Mouse (Mus musculus) lung, adult 2 months (tissue): ENCODE results near the gene Engase. TPM values are rescaled to one million over a fixed set of nuclear protein-coding genes. Genes with fewer than 3 reads are reported as not detected.

Experiments used
- DNase-seq: peaks from one replicate; pipeline ENCODE4 v3.0.0; 2022
- H3K4me1 ChIP-seq: fragments of 200-500 bp; 2 replicates; pipeline ENCODE4 v1.6.1; 2011; ENCODE audit warnings: low read length; ENCODE audit not compliant: control insufficient read depth, insufficient read depth
- H3K4me3 ChIP-seq: fragments of 200-500 bp; replicated peaks from 2 replicates; pipeline ENCODE3; 2011; ENCODE audit warnings: low read depth, mild to moderate bottlenecking, control low read depth, low read length; ENCODE audit errors: extremely low read depth
- CTCF ChIP-seq: fragments of 200-500 bp; IDR thresholded peaks from 2 replicates; pipeline ENCODE4 v1.5.1; 2011; ENCODE audit warnings: mild to moderate bottlenecking, low read length, control low read depth; ENCODE audit not compliant: insufficient read depth
- POLR2A ChIP-seq: fragments of 200-500 bp; IDR thresholded peaks from 2 replicates; pipeline ENCODE4 v1.6.1; 2011; ENCODE audit warnings: low read depth, mild to moderate bottlenecking, control low read depth, low read length, borderline replicate concordance; ENCODE audit errors: extremely low read depth
- WGBS: fragments of 180-500 bp; shearing (Covaris S2); methylation state at CpG from one replicate; pipeline ENCODE4 v1.1.7; 2018; 5-methylcytosine and 5-hydroxymethylcytosine counted together
- polyA plus RNA-seq: library from polyadenylated mRNA; depleted of rRNA; stranded (reverse); fragments of >200 nt; gene quantifications from 2 replicates; pipeline ENCODE4 v1.2.3, GENCODE M21; 2012; rRNA removed

The Engase gene
- 12.9 and 17.0 TPM in 2 replicates for polyA plus RNA-seq

DNA sequence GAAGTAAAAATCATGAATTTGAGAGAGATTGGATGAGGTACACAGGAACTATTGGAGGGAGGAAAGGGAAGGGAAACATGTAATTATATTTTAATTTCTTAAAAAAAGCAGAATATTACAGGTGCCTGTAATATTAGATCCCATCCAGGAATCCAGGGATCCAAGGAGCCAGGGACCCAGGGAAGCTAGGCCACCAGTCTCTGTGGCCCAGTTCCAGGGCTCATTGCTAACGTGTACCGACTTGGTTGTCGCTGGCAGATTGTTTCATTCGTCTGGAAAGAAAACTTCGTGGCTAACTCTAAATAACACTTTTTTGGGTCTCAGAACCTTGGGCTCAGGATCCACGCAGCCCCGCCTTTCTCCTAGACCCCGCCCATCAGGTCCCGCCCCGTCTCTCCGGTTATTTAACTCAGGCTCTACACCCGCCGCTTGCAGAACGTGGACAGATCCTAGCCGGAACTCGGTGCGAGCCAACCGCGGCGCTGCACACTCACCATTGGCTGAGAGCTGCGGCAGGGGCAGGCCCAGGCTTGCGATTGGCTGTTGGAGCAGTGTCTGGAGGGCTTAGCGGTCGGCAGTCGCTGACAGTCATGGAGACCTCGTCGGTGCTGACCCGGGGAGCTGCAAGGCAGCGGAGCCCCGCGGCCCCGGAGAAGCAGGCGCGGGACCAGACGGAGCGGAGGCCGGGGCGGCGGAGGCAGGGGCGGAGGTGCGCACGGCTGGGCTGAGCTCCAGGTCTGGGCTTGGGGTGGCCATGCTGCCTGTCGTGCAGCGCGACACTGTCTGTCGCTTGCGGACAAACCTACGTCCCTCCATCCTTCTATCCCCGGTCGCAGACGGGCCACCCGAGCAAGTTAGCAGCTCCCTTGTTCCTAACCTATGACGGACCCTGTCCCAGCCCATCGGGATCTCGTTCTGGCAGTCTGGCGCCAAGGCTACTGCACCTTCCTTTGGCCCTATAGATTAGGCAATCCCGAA, at the start of gene Engase:
Engase (plus strand) TSS at position 434 of the 978 bp plus-strand sequence.
- TF ChIP-seq POLR2A (peak; percentile 82), CTCF (no peak)
- peak within 1 kb of the TSS; percentile 65 for H3K4me3 ChIP-seq
- peak; percentile 92 for DNase-seq
- 0 out of 2 replicates have a peak, but pooled peaks cover 3% of the 10 kb centered on the region for H3K4me1 ChIP-seq
- WGBS: under 1% methylated on average over 57 of the region's 57 CpGs

DNA sequence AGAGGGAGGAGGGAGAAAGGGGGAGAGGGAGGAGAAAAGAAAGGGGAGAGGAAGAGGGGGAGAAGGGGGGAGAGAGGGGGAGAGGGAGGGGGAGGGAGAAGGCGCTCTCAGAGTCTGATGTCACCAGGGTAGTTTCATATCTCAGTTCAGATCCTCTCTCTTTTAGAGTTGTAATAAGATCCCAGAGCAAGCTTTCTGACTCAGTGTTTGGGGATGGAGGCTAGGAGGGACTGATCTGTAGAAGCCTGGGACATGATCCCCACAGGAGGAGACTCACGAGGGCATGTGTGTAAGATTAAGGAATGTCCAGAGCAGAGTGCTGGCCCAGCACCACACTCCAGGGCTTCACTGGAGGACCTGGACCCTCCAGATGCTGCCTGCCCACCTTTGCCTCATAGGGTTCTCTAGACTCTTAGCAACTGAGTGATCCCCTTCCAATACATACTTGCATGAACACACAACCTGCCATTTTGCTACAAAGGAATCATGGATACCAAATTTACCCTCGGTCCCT, 49.3 kb upstream of the Engase start:
- H3K4me1 ChIP-seq: peaks cover 13% of the 10 kb centered on the region
- no peak overlapping the region for H3K4me3 ChIP-seq
- DNase-seq: no peak
- TF ChIP-seq POLR2A: no peak
- no peak for TF ChIP-seq CTCF
- 59% methylated on average over 3 of the region's 3 CpGs for WGBS

DNA sequence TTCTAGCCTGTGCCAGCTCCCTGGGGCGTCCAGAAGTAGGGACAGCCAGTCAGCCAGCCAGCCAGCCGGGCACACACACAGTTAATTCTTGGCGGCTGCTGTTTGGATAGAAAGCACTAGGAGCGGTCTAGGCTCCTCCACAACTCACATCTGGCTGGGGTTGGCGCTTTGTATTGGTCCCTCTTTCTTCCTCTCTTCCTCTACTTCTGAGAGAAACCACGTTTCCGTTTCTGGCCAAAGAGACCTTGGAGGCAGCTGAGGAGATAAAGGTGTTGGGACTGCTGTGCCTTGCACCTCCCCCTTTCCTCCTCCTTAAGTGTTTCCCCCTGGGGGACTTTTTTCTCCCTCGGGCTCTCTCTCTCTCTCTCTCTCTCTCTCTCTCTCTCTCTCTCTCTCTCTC, 48.6 kb upstream of the Engase start, which contains the start of gene C1qtnf1:
C1qtnf1 (plus strand) TSS at position 218 of the 400 bp plus-strand sequence.
- under 1% methylated on average over 8 of the region's 8 CpGs for WGBS
- TF ChIP-seq CTCF: no peak
- no peak for TF ChIP-seq POLR2A
- DNase-seq: no peak
- H3K4me3 ChIP-seq: peak within 1 kb of the TSS; percentile 22
- H3K4me1 ChIP-seq: peaks cover 13% of the 10 kb centered on the region

DNA sequence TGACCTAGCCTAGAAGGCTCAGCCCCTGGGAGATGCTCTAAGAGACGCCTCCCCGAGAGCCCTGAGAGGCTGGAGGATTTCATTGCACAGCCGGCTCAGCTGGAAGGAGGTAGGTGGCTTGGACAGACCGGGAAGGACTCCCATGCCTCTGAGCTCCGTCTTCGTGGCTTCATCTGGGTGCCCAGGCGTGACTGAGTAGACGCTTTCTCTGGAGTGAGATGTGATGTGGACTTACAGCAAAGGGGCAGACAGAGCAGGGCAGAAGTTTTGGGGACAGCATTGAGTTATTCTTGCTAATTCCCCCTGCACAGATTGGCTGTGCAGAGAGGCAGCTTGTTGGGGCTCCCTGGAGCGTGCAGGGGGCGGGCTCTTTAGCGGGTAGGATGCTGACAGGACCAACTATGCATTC, 48.2 kb upstream of the Engase start:
- WGBS: 11% methylated on average over 11 of the region's 11 CpGs
- peaks cover 11% of the 10 kb centered on the region for H3K4me1 ChIP-seq
- TF ChIP-seq CTCF (no peak), POLR2A (no peak)
- no peak for DNase-seq
- H3K4me3 ChIP-seq: peak overlapping the region; percentile 22

DNA sequence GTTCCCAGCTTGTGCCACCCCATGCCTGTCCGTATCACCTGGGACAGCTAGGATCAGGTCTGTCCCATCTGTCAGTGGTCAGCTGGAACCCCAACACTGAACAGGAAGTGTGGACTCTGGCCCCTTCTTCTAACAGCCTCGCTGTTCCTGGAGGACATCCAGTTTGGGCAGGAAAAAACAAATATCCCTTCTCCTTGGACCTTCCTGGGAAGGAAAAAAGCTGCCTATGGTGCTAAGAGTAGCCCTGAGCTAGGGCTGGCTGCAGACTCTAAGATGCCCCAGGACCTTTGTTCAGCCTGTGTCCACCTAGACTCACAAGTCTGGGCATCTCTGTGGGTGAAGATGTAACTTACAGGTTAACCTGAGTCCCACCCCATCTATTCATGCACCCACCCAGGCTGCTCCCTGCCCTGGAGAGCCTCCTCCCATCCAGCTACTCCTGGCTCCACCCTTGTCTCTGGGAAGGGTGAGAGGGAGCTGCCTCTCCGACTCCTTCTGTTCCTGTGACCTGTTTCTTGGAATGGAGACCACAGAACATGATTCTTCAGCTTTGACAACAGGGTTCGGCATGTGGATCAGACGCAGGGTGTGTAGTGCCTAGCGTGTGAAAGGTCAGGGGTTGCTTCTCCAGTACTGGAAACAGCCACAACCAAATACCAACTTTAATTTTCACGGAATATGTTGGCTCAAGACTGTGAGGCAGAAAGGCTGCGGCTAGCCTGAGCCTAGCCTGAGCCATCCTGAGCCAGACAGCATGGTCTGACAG, 47.5 kb upstream of the Engase start:
- H3K4me1 ChIP-seq: peaks cover 5% of the 10 kb centered on the region

DNA sequence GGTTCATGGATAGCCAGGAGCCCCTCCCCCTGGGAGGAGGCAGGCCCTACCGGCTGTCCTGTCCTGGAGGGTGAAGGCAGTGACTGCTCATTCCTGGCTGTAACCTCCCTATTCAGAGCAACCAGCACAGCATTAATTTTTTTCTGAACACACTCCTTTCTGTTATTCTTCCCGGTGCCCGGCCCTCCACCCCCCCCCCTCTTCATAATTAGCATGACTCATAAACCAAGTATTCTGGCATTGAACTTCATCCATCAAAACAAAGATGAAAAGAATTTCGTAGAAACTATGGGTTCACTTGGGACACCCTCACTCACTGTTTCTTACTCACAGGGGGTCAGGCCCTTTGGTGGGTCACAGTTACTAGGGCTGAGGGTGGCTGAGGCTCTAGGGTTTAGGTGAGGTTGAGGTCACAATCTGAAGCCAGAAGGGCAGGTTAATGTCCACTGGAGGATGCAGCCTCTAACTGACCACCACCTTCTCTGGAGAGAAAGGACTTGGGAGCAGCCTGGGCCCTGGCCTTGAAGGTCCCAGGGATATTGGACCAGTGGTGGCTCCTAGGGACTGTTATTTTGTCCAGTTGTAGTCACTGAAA, 46.2 kb upstream of the Engase start:
- H3K4me3 ChIP-seq: no peak overlapping the region
- 24% methylated on average over 4 of the region's 4 CpGs for WGBS
- DNase-seq: no peak
- H3K4me1 ChIP-seq: peaks cover 3% of the 10 kb centered on the region; the same call in 1 of the 2 replicates
- no peak for TF ChIP-seq CTCF
- TF ChIP-seq POLR2A: no peak

More for the DNA sequence above, 47.5 kb upstream of the Engase start:
- no peak for DNase-seq
- TF ChIP-seq POLR2A: no peak
- TF ChIP-seq CTCF: no peak
- peak overlapping the region; percentile 22 for H3K4me3 ChIP-seq
- WGBS: 41% methylated on average over 8 of the region's 8 CpGs

DNA sequence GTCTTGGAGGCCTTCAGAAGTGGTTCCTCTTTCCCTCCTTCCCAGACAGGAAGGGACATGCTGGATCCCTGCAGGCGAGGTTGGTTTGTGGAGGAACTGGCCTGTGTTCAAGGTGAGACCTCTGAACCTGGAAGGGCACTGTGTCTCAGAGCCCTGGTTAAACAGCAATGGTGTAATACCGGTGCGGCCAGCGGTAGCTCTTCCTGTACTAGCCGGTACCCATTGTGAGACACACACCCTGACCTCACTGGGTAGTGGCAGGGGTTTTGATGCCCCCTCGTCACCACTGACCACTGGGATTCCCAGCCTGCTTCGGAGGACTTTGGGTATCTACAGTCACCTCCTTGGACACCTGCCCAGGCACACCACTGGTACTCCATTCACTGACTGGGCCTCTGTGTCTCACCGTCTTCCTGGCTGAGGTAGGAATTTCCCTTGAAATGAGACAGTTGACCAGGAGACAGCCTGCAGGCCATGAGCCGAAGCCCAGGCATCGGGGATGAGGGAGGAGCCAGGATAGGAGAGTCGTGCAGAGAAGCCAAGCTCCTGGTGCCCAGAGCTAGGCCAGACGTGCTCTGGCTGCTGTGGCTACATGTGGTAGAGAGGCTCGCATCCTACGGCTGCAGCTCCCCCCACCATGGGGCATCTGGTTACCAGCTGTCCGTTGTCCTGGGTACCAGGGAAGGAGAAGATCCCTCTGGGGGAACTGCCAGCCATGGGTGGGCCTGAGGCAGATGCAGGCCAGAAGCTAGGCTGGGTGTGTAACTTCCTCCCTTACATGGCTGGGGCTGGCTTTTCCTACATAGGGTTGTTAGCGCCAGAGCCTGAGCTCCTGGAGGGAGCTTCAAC, 45.3 kb upstream of the Engase start:
- WGBS: 77% methylated on average over 16 of the region's 16 CpGs
- H3K4me1 ChIP-seq: peaks cover 3% of the 10 kb centered on the region; the same call in 1 of the 2 replicates
- DNase-seq: no peak
- no peak overlapping the region for H3K4me3 ChIP-seq
- no peak for TF ChIP-seq POLR2A
- TF ChIP-seq CTCF: no peak

DNA sequence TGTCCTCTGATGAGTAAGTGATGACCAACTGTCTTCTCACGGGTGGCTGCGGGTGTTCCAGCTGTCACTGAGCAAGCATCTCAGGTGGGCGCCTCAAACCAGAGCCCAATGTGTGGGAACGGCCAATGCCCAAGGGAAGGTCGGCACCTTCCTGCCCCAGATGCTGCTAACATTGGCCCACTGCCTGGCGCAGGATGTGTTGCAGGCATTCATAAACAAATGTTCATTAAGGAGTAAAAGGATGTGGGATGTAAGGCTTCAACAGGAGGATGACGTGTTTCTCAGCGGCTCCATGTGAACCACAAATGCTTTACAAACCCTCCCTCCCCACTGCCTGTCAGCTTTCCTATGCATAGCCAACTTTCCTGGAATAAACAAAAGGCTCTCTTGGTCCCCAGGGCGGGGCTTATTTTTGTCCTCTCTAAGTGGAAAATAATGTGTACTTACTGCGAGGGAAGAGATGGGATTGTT, 43.2 kb upstream of the Engase start:
- Histone ChIP-seq H3K4me3 (no peak overlapping the region), H3K4me1 (peaks cover 4% of the 10 kb centered on the region; the same call in 1 of the 2 replicates)
- TF ChIP-seq CTCF (no peak), POLR2A (no peak)
- DNase-seq: no peak
- WGBS: 31% methylated on average over 10 of the region's 10 CpGs
